Mouse (Mus musculus): Measurements from ENCODE around the gene Ulk3. TPM values are rescaled to one million over a fixed set of nuclear protein-coding genes. Genes with fewer than 3 reads are reported as not detected.
A peak's percentile ranks its signal among the peaks of the same experiment; 100 is the strongest.

Gene Ulk3
- polyA plus RNA-seq, 1 experiment from 2014 or later = 43.3 TPM

GRCm38 (mm10) chr9:57644442-57644943 is 55.2 kb downstream of the Ulk3 start:
- Histone ChIP-seq H3K4me3 (replicated peaks; ENCODE audit: low read length) (peak overlapping the region; percentile 94), H3K9ac (replicated peaks; ENCODE audit: low read depth, low read length) (peak overlapping the region; percentile 99), H3K4me2 (ENCODE audit: low read length) (peak overlapping the region; percentile 95), H3K9me3 (ENCODE audit: control insufficient read depth, low read length) (no peaks in the 10 kb centered on the region), H3K4me1 (replicated peaks; ENCODE audit: control insufficient read depth, insufficient read depth, low read length) (peaks cover 48% of the 10 kb centered on the region), H3K36me3 (ENCODE audit: control insufficient read depth, insufficient read depth) (no peaks in the 10 kb centered on the region), H3K27ac (ENCODE audit: low read length) (peak overlapping the region; percentile 95), H3K27me3 (replicated peaks; ENCODE audit: control insufficient read depth, insufficient read depth, low read length) (no peaks in the 10 kb centered on the region)
- peak; percentile 13 for ATAC-seq
- WGBS = under 1% methylated on average over 18 of the region's 18 CpGs

GRCm38 (mm10) chr9:57644944-57645893 is 56.0 kb downstream of the Ulk3 start:
- H3K27me3 ChIP-seq (replicated peaks; ENCODE audit: control insufficient read depth, insufficient read depth, low read length) = no peaks in the 10 kb centered on the region
- peaks cover 41% of the 10 kb centered on the region for H3K4me1 ChIP-seq (replicated peaks; ENCODE audit: control insufficient read depth, insufficient read depth, low read length)
- under 1% methylated on average over 55 of the region's 85 CpGs for whole genome bisulfite sequencing
- H3K36me3 ChIP-seq (ENCODE audit: control insufficient read depth, insufficient read depth) = no peaks in the 10 kb centered on the region
- H3K9me3 ChIP-seq (ENCODE audit: control insufficient read depth, low read length) = no peaks in the 10 kb centered on the region
- H3K27ac ChIP-seq (ENCODE audit: low read length) = peak overlapping the region; percentile 95
- peak overlapping the region; percentile 94 for H3K4me3 ChIP-seq (replicated peaks; ENCODE audit: low read length)
- H3K4me2 ChIP-seq (ENCODE audit: low read length) = peak overlapping the region; percentile 95
- peak overlapping the region; percentile 99 for H3K9ac ChIP-seq (replicated peaks; ENCODE audit: low read depth, low read length)
- ATAC-seq = peak; percentile 92

Other genes starting within 250 kb of the Ulk3 start
- gene Ppcdc, start 149.3 kb upstream of the Ulk3 start, polyA plus RNA-seq (2015; fragmentation: Nextera tagmentation; extraction: Ambion mirVana) = 24.0 and 26.9 TPM in 2 replicates
- gene Scamp5, start 121.4 kb upstream of the Ulk3 start, polyA plus RNA-seq (2015; fragmentation: Nextera tagmentation; extraction: Ambion mirVana) = 116 and 135 TPM in 2 replicates
- 23.4 and 24.4 TPM in 2 replicates for gene Rpp25, start 85.4 kb upstream of the Ulk3 start, polyA plus RNA-seq (2015; fragmentation: Nextera tagmentation; extraction: Ambion mirVana)
- 720 and 756 TPM in 2 replicates for gene Cox5a, start 68.2 kb upstream of the Ulk3 start, polyA plus RNA-seq (2015; fragmentation: Nextera tagmentation; extraction: Ambion mirVana)
- gene Fam219b, start 51.9 kb upstream of the Ulk3 start, polyA plus RNA-seq (2015; fragmentation: Nextera tagmentation; extraction: Ambion mirVana) = 25.2 and 26.6 TPM in 2 replicates
- gene Mpi, start 36.7 kb upstream of the Ulk3 start, polyA plus RNA-seq (2015; fragmentation: Nextera tagmentation; extraction: Ambion mirVana) = 57.5 and 73.7 TPM in 2 replicates
- gene Scamp2, start 28.5 kb upstream of the Ulk3 start, polyA plus RNA-seq (2015; fragmentation: Nextera tagmentation; extraction: Ambion mirVana) = 54.0 and 56.0 TPM in 2 replicates
- gene Cplx3, start 16.8 kb downstream of the Ulk3 start, polyA plus RNA-seq (2015; fragmentation: Nextera tagmentation; extraction: Ambion mirVana) = 0.09 TPM in 1 of 2 replicates, not detected in the other
- not detected in 2 replicates for gene Lman1l, start 31.3 kb downstream of the Ulk3 start, polyA plus RNA-seq (2015; fragmentation: Nextera tagmentation; extraction: Ambion mirVana)
- gene Csk, start 64.2 kb downstream of the Ulk3 start, polyA plus RNA-seq (2015; fragmentation: Nextera tagmentation; extraction: Ambion mirVana) = 38.5 and 39.6 TPM in 2 replicates
- not detected in 2 replicates for gene Cyp1a2, start 94.3 kb downstream of the Ulk3 start, polyA plus RNA-seq (2015; fragmentation: Nextera tagmentation; extraction: Ambion mirVana)
- gene Cyp1a1, start 98.5 kb downstream of the Ulk3 start, polyA plus RNA-seq (2015; fragmentation: Nextera tagmentation; extraction: Ambion mirVana) = 0.12 and 0.18 TPM in 2 replicates
- gene Edc3, start 119.1 kb downstream of the Ulk3 start, polyA plus RNA-seq (2015; fragmentation: Nextera tagmentation; extraction: Ambion mirVana) = 37.0 and 39.2 TPM in 2 replicates
- 88.9 and 97.4 TPM in 2 replicates for gene Clk3, start 176.4 kb downstream of the Ulk3 start, polyA plus RNA-seq (2015; fragmentation: Nextera tagmentation; extraction: Ambion mirVana)
- 8.6 and 10.6 TPM in 2 replicates for gene Arid3b, start 247.3 kb downstream of the Ulk3 start, polyA plus RNA-seq (2015; fragmentation: Nextera tagmentation; extraction: Ambion mirVana)

Data from forebrain, embryonic 16.5 days (tissue).